Comparison of ENCODE assay signal across 11 mouse cellular contexts in the genomic region with DNA sequence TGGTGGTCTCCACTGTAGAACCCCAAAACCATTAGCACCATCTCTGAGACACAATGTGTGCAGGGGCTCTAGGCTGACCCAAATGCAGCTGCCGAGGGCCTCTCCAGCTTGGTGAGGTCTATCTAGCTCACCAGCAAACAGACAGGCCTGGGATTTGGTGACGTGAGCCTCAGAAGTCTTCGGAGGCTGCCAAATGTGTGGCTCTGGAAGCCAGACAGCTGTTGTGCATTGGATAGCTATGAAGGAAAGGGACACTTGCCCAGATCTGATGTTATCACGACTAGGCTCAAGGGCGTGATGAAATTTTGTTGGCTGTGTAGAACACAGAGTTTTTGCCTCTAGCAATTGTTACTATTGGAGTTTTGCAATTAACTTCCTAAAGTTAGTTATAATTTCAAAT. TPM values are rescaled to one million over a fixed set of nuclear protein-coding genes. Genes with fewer than 3 reads are reported as not detected.
DNase-seq lines count a peak whose midpoint lies in the region.
"Had no signal": no experiment of that assay in that cellular context is flagged by ENCODE, and none has a peak within 500 bp of the region (broad histone marks: within the 10 kb centered on the region; RNA-seq: fewer than 3 reads in every experiment).

No protein-coding gene starts in this region.

- DNase-seq in adrenal gland, adult 2 months: peak; percentile 69
- no peak for DNase-seq in adrenal gland, postnatal 4 days (ENCODE audit: low spot score in 2 of 2)
- DNase-seq in urinary bladder, postnatal 25 days (ENCODE audit: low spot score): peak; percentile 21
- no peak for DNase-seq in urinary bladder, postnatal 10 days (ENCODE audit: low spot score)
- DNase-seq in kidney, postnatal 4 days: peak; percentile 63 to 71
- DNase-seq in right cerebral cortex, postnatal 14 days: no peak
- DNase-seq in frontal cortex, postnatal 36 days (ENCODE audit: low spot score in 2 of 2): no peak
- DNase-seq in layer of hippocampus, postnatal 25 days (ENCODE audit: extremely low spot score in 1 of 2, low spot score in 1 of 2): no peak

RNA-seq across cellular contexts. Expression of a gene that starts 4.6 kb away (rescaled TPM):
- 1 to 10 TPM; 2.5 to 2.6 TPM for total RNA-seq in adrenal gland, adult 2 months (2021)
- polyA plus RNA-seq in adrenal gland, adult 2 months (2012; rRNA removed): 3.7 and 7.2 TPM in 2 replicates
- total RNA-seq in adrenal gland, postnatal 4 days (2021): 1 to 10 TPM in 1 of 2 experiments, under 1 TPM in 1; 0.20 to 1.1 TPM
- not detected for total RNA-seq in layer of hippocampus, postnatal 25 days (2021)
- total RNA-seq: layer of hippocampus, adult 2 months had no signal
- polyA plus RNA-seq: embryonic facial prominence, embryonic 13.5 days had no signal

RNA-seq across cellular contexts. Expression of a gene that starts 8.4 kb away (rescaled TPM):
- total RNA-seq in adrenal gland, adult 2 months (2021): 10 to 100 TPM; 39.2 to 58.2 TPM
- 2.6 and 3.1 TPM in 2 replicates for polyA plus RNA-seq in adrenal gland, adult 2 months (2012; rRNA removed)
- 10 to 100 TPM; 42.5 to 70.3 TPM for total RNA-seq in adrenal gland, postnatal 4 days (2021)
- total RNA-seq in layer of hippocampus, postnatal 25 days (2021): 1 to 10 TPM; 5.0 to 5.5 TPM

RNA-seq across cellular contexts. Expression of a gene that starts 13.0 kb away (rescaled TPM):
- 10 to 100 TPM; 25.0 to 39.1 TPM for total RNA-seq in adrenal gland, adult 2 months (2021)
- polyA plus RNA-seq in adrenal gland, adult 2 months (2012; rRNA removed): 11.2 and 13.2 TPM in 2 replicates
- 10 to 100 TPM; 51.9 to 54.0 TPM for total RNA-seq in adrenal gland, postnatal 4 days (2021)
- total RNA-seq in layer of hippocampus, postnatal 25 days (2021): 10 to 100 TPM; 20.1 to 25.5 TPM

RNA-seq across cellular contexts. Expression of a gene that starts 25.4 kb away (rescaled TPM):
- under 1 TPM; 0.43 to 0.73 TPM for total RNA-seq in adrenal gland, adult 2 months (2021)
- polyA plus RNA-seq in adrenal gland, adult 2 months (2012; rRNA removed): 1.7 and 3.6 TPM in 2 replicates
- 1 to 10 TPM in 1 of 2 experiments, under 1 TPM in 1; 0.76 to 1.3 TPM for total RNA-seq in adrenal gland, postnatal 4 days (2021)
- total RNA-seq in layer of hippocampus, postnatal 25 days (2021): not detected
- total RNA-seq: layer of hippocampus, adult 2 months had no signal
- polyA plus RNA-seq: testis, adult 2 months had no signal

RNA-seq across cellular contexts. Expression of a gene that starts 45.3 kb away (rescaled TPM):
- total RNA-seq in adrenal gland, adult 2 months (2021): 10 to 100 TPM; 20.1 to 29.4 TPM
- polyA plus RNA-seq in adrenal gland, adult 2 months (2012; rRNA removed): 33.6 and 42.7 TPM in 2 replicates
- total RNA-seq in adrenal gland, postnatal 4 days (2021): 10 to 100 TPM; 23.3 to 24.8 TPM
- 10 to 100 TPM; 46.4 to 48.1 TPM for total RNA-seq in layer of hippocampus, postnatal 25 days (2021)

Comparison
In these comparisons a context has a peak if more than half of its experiments do, and no peak if none do; other contexts are left out.
1. DNase-seq: peak in adrenal gland, adult 2 months (single experiment), urinary bladder, postnatal 25 days (single experiment) and kidney, postnatal 4 days (2 of 2); none in adrenal gland, postnatal 4 days (0 of 2), urinary bladder, postnatal 10 days (single experiment), right cerebral cortex, postnatal 14 days (single experiment), frontal cortex, postnatal 36 days (0 of 2) and layer of hippocampus, postnatal 25 days (0 of 2).
2. RNA of a gene that starts 8.4 kb away (total RNA-seq): 42.5 to 70.3 TPM in adrenal gland, postnatal 4 days and 39.2 to 58.2 TPM in adrenal gland, adult 2 months; 5.0 to 5.5 TPM in layer of hippocampus, postnatal 25 days; every median in the first group is over 4 times any median in the second.